Mouse (Mus musculus): ENCODE results near the gene Nf1. TPM values are rescaled to one million over a fixed set of nuclear protein-coding genes. Genes with fewer than 3 reads are reported as not detected.
A peak's percentile ranks its signal among the peaks of the same experiment; 100 is the strongest.

Nf1 gene
- polyA plus RNA-seq, 1 experiment from 2014 or later, result 8.8 TPM

- Histone ChIP-seq H3K4me1 (ENCODE audit: control insufficient read depth, insufficient read depth, low read length) (no peaks in the 10 kb centered on the region), H3K27ac (replicated peaks; ENCODE audit: low read depth, low read length) (no peak overlapping the region), H3K4me3 (ENCODE audit: low read depth, low read length) (no peak overlapping the region), H3K36me3 (ENCODE audit: control insufficient read depth, insufficient read depth, low read length) (peaks cover 34% of the 10 kb centered on the region; the same call in 1 of the 2 replicates), H3K9me3 (ENCODE audit: control insufficient read depth, low read length) (no peaks in the 10 kb centered on the region), H3K9ac (ENCODE audit: low read depth, low read length) (no peak overlapping the region), H3K4me2 (ENCODE audit: low read depth, low read length) (no peak overlapping the region), H3K27me3 (replicated peaks; ENCODE audit: control insufficient read depth, insufficient read depth, low read length) (no peaks in the 10 kb centered on the region)
- ATAC-seq (ENCODE audit: low read depth), result no peak
- no peak for DNase-seq (ENCODE audit: low spot score)
- 93% methylated on average over 3 of the region's 3 CpGs for WGBS
Observed at GRCm38 (mm10) chr11:79528601-79529000, 189.1 kb downstream of the Nf1 start.

GRCm38 (mm10) chr11:79529226-79529625 is 189.7 kb downstream of the Nf1 start:
- ATAC-seq (ENCODE audit: low read depth), result no peak
- 93% methylated on average over 6 of the region's 6 CpGs for WGBS
- Histone ChIP-seq H3K27me3 (replicated peaks; ENCODE audit: control insufficient read depth, insufficient read depth, low read length) (no peaks in the 10 kb centered on the region), H3K4me1 (ENCODE audit: control insufficient read depth, insufficient read depth, low read length) (peaks cover 5% of the 10 kb centered on the region), H3K27ac (replicated peaks; ENCODE audit: low read depth, low read length) (no peak overlapping the region), H3K4me2 (ENCODE audit: low read depth, low read length) (no peak overlapping the region), H3K9me3 (ENCODE audit: control insufficient read depth, low read length) (no peaks in the 10 kb centered on the region), H3K4me3 (ENCODE audit: low read depth, low read length) (no peak overlapping the region), H3K36me3 (ENCODE audit: control insufficient read depth, insufficient read depth, low read length) (peaks cover 34% of the 10 kb centered on the region; the same call in 1 of the 2 replicates), H3K9ac (ENCODE audit: low read depth, low read length) (no peak overlapping the region)
- DNase-seq (ENCODE audit: low spot score), result no peak

- WGBS, result 85% methylated on average over 2 of the region's 2 CpGs
- Histone ChIP-seq H3K36me3 (ENCODE audit: control insufficient read depth, insufficient read depth, low read length) (peaks cover 31% of the 10 kb centered on the region; the same call in 1 of the 2 replicates), H3K9me3 (ENCODE audit: control insufficient read depth, low read length) (no peaks in the 10 kb centered on the region), H3K27me3 (replicated peaks; ENCODE audit: control insufficient read depth, insufficient read depth, low read length) (no peaks in the 10 kb centered on the region), H3K4me1 (ENCODE audit: control insufficient read depth, insufficient read depth, low read length) (peaks cover 10% of the 10 kb centered on the region), H3K4me3 (ENCODE audit: low read depth, low read length) (no peak overlapping the region), H3K4me2 (ENCODE audit: low read depth, low read length) (no peak overlapping the region), H3K27ac (replicated peaks; ENCODE audit: low read depth, low read length) (no peak overlapping the region), H3K9ac (ENCODE audit: low read depth, low read length) (no peak overlapping the region)
- DNase-seq (ENCODE audit: low spot score) (no peak), ATAC-seq (ENCODE audit: low read depth) (no peak)
Observed at GRCm38 (mm10) chr11:79529736-79530135, 190.2 kb downstream of the Nf1 start.

- Histone ChIP-seq H3K4me2 (ENCODE audit: low read depth, low read length) (no peak within 1 kb of the TSS), H3K27ac (replicated peaks; ENCODE audit: low read depth, low read length) (no peak within 1 kb of the TSS), H3K4me1 (ENCODE audit: control insufficient read depth, insufficient read depth, low read length) (peaks cover 10% of the 10 kb centered on the region), H3K4me3 (ENCODE audit: low read depth, low read length) (no peak within 1 kb of the TSS), H3K36me3 (ENCODE audit: control insufficient read depth, insufficient read depth, low read length) (peaks cover 27% of the 10 kb centered on the region; the same call in 1 of the 2 replicates), H3K27me3 (replicated peaks; ENCODE audit: control insufficient read depth, insufficient read depth, low read length) (no peaks in the 10 kb centered on the region), H3K9me3 (ENCODE audit: control insufficient read depth, low read length) (no peaks in the 10 kb centered on the region), H3K9ac (ENCODE audit: low read depth, low read length) (no peak within 1 kb of the TSS)
- 81% methylated on average over 7 of the region's 7 CpGs for WGBS
- ATAC-seq (ENCODE audit: low read depth), result no peak
- peak; percentile 35 for DNase-seq (ENCODE audit: low spot score)
Observed at GRCm38 (mm10) chr11:79530333-79530761, 190.9 kb downstream of the Nf1 start, which contains the start of the genes Evi2 and Evi2a. Gene Evi2, minus strand, starts transcription at chr11:79530589. Gene Evi2a, minus strand, starts transcription at chr11:79530609.

- WGBS, result 88% methylated on average over 11 of the region's 11 CpGs
- Histone ChIP-seq H3K27me3 (replicated peaks; ENCODE audit: control insufficient read depth, insufficient read depth, low read length) (no peaks in the 10 kb centered on the region), H3K4me3 (ENCODE audit: low read depth, low read length) (no peak overlapping the region), H3K4me1 (ENCODE audit: control insufficient read depth, insufficient read depth, low read length) (peaks cover 10% of the 10 kb centered on the region), H3K9ac (ENCODE audit: low read depth, low read length) (no peak overlapping the region), H3K9me3 (ENCODE audit: control insufficient read depth, low read length) (no peaks in the 10 kb centered on the region), H3K4me2 (ENCODE audit: low read depth, low read length) (no peak overlapping the region), H3K36me3 (ENCODE audit: control insufficient read depth, insufficient read depth, low read length) (peaks cover 29% of the 10 kb centered on the region), H3K27ac (replicated peaks; ENCODE audit: low read depth, low read length) (no peak overlapping the region)
- DNase-seq (ENCODE audit: low spot score), result no peak
- ATAC-seq (ENCODE audit: low read depth), result no peak
Observed at GRCm38 (mm10) chr11:79530774-79531173, 191.3 kb downstream of the Nf1 start.

GRCm38 (mm10) chr11:79531485-79531884 is 192.0 kb downstream of the Nf1 start:
- H3K9me3 ChIP-seq (ENCODE audit: control insufficient read depth, low read length), result no peaks in the 10 kb centered on the region
- H3K36me3 ChIP-seq (ENCODE audit: control insufficient read depth, insufficient read depth, low read length), result peaks cover 35% of the 10 kb centered on the region
- H3K27me3 ChIP-seq (replicated peaks; ENCODE audit: control insufficient read depth, insufficient read depth, low read length), result no peaks in the 10 kb centered on the region
- H3K9ac ChIP-seq (ENCODE audit: low read depth, low read length), result no peak overlapping the region
- DNase-seq (ENCODE audit: low spot score) (no peak), ATAC-seq (ENCODE audit: low read depth) (no peak)
- no peak overlapping the region for H3K27ac ChIP-seq (replicated peaks; ENCODE audit: low read depth, low read length)
- no peak overlapping the region for H3K4me2 ChIP-seq (ENCODE audit: low read depth, low read length)
- H3K4me1 ChIP-seq (ENCODE audit: control insufficient read depth, insufficient read depth, low read length), result peaks cover 10% of the 10 kb centered on the region
- WGBS, result 91% methylated on average over 4 of the region's 4 CpGs
- no peak overlapping the region for H3K4me3 ChIP-seq (ENCODE audit: low read depth, low read length)

- Histone ChIP-seq H3K4me3 (ENCODE audit: low read depth, low read length) (no peak overlapping the region), H3K4me1 (ENCODE audit: control insufficient read depth, insufficient read depth, low read length) (peaks cover 10% of the 10 kb centered on the region)
Observed at GRCm38 (mm10) chr11:79533311-79533710, 193.8 kb downstream of the Nf1 start.

GRCm38 (mm10) chr11:79533950-79534690 is 194.6 kb downstream of the Nf1 start:
- DNase-seq (ENCODE audit: low spot score) (peak; percentile 80), ATAC-seq (ENCODE audit: low read depth) (peak; percentile 65)
- Histone ChIP-seq H3K4me3 (ENCODE audit: low read depth, low read length) (no peak overlapping the region), H3K27me3 (replicated peaks; ENCODE audit: control insufficient read depth, insufficient read depth, low read length) (no peaks in the 10 kb centered on the region), H3K27ac (replicated peaks; ENCODE audit: low read depth, low read length) (peak overlapping the region; percentile 46; the same call in 1 of the 2 replicates), H3K36me3 (ENCODE audit: control insufficient read depth, insufficient read depth, low read length) (peaks cover 42% of the 10 kb centered on the region), H3K4me1 (ENCODE audit: control insufficient read depth, insufficient read depth, low read length) (peaks cover 10% of the 10 kb centered on the region), H3K9ac (ENCODE audit: low read depth, low read length) (no peak overlapping the region), H3K4me2 (ENCODE audit: low read depth, low read length) (no peak overlapping the region), H3K9me3 (ENCODE audit: control insufficient read depth, low read length) (no peaks in the 10 kb centered on the region)
- 72% methylated on average over 8 of the region's 8 CpGs for WGBS

More at GRCm38 (mm10) chr11:79533311-79533710, 193.8 kb downstream of the Nf1 start:
- no peak for ATAC-seq (ENCODE audit: low read depth)
- peaks cover 46% of the 10 kb centered on the region for H3K36me3 ChIP-seq (ENCODE audit: control insufficient read depth, insufficient read depth, low read length)
- DNase-seq (ENCODE audit: low spot score), result no peak
- no peaks in the 10 kb centered on the region for H3K9me3 ChIP-seq (ENCODE audit: control insufficient read depth, low read length)
- H3K4me2 ChIP-seq (ENCODE audit: low read depth, low read length), result no peak overlapping the region
- no peak overlapping the region for H3K9ac ChIP-seq (ENCODE audit: low read depth, low read length)
- WGBS, result 81% methylated on average over 6 of the region's 6 CpGs
- H3K27ac ChIP-seq (replicated peaks; ENCODE audit: low read depth, low read length), result no peak overlapping the region
- no peaks in the 10 kb centered on the region for H3K27me3 ChIP-seq (replicated peaks; ENCODE audit: control insufficient read depth, insufficient read depth, low read length)

GRCm38 (mm10) chr11:79535554-79535953 is 196.1 kb downstream of the Nf1 start:
- no peak for ATAC-seq (ENCODE audit: low read depth)

More at GRCm38 (mm10) chr11:79535554-79535953, 196.1 kb downstream of the Nf1 start:
- Histone ChIP-seq H3K4me2 (ENCODE audit: low read depth, low read length) (no peak overlapping the region), H3K9ac (ENCODE audit: low read depth, low read length) (no peak overlapping the region), H3K27me3 (replicated peaks; ENCODE audit: control insufficient read depth, insufficient read depth, low read length) (no peaks in the 10 kb centered on the region), H3K4me3 (ENCODE audit: low read depth, low read length) (no peak overlapping the region), H3K36me3 (ENCODE audit: control insufficient read depth, insufficient read depth, low read length) (peaks cover 48% of the 10 kb centered on the region), H3K9me3 (ENCODE audit: control insufficient read depth, low read length) (no peaks in the 10 kb centered on the region), H3K27ac (replicated peaks; ENCODE audit: low read depth, low read length) (no peak overlapping the region), H3K4me1 (ENCODE audit: control insufficient read depth, insufficient read depth, low read length) (peaks cover 10% of the 10 kb centered on the region)
- no peak for DNase-seq (ENCODE audit: low spot score)
- 87% methylated on average over 4 of the region's 4 CpGs for WGBS

Data from embryonic facial prominence, embryonic 14.5 days (tissue).